Mouse (Mus musculus) thymus, adult 18-20 months (tissue): Measurements from ENCODE around the gene Gm10961.

ENCODE experiments used
- DNase-seq, 2 experiments: peaks; one replicate each; pipeline ENCODE4 v3.0.0; 2022; ENCODE audit warnings: mixed read lengths in 2 of 2

Gene Gm10961

DNA sequence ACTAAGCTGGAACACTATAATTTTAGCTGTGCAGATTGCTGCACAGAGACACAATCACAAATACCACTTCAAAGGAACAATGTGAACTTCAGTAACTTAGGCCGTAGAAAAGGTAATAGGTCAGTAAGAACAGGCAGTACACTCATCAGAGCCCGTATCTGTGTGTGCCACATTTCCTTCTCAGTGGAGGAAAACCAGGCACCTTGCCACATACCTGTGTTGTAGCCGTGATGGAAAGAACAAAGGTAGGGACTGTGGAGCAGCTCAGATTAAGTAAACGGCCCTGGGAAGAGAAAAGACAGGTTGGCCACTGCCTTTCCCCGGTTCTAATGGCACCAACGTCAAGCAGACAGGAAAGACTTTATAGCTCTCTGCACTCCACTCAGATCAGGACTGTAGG lies 36.3 kb downstream of the Gm10961 start:
- DNase-seq, result no peak

DNA sequence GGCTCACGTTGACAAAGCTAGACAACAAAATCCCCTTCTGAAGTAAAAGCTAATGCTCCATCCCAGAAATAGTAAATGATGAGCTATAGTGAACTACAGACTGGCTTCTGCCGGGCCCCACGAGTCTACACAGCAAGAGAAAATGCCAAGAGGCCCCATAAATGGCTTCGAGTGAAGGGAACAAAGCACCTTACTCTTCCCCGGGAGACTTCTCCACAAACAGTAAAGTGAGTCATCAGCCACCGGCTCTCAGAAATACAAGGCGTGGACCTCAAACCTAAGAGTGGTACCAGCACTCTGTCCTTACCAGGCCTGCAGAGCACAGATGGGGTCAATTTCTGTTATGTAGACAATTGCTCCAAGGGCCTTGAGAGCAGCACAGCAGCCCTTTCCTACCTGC lies 37.7 kb downstream of the Gm10961 start:
- no peak for DNase-seq

DNA sequence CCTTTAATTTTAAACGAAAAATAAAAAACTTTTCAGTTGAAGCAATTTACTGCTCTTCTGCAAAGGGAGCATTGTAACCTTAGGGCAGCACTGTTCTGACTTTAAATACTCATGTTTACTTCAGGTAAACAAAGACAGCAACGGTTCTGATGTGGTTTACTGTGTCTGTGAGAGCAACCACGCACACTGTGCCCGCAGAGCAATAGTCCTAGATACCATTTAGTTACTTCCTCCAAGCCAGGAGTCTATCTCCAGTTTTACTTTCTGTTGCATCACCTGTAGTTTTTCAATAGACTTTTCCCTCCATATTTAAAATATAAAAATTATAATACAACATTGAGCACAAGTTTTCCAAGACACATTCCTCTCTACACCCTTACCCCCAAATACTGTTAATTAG lies 39.4 kb downstream of the Gm10961 start:
- no peak for DNase-seq

DNA sequence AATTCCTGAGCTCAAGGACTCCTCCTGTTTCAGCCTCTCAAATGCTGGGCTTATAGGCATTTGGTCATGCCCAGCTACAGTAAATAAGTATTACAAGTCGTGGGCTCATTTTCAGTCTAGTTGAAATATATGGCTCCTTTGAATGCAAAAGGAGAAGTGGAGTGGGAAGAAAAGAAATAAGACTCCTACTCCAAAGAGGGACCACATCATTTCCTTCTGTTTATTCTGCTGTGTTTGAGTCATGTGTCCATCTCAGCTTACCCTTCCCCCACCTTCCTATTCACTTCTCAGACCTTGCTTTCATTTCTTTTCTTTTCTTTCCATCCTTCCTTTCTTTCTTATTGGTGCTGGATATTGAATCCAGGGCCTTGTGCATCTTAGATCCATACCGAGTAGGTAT lies 40.4 kb downstream of the Gm10961 start:
- no peak for DNase-seq

DNA sequence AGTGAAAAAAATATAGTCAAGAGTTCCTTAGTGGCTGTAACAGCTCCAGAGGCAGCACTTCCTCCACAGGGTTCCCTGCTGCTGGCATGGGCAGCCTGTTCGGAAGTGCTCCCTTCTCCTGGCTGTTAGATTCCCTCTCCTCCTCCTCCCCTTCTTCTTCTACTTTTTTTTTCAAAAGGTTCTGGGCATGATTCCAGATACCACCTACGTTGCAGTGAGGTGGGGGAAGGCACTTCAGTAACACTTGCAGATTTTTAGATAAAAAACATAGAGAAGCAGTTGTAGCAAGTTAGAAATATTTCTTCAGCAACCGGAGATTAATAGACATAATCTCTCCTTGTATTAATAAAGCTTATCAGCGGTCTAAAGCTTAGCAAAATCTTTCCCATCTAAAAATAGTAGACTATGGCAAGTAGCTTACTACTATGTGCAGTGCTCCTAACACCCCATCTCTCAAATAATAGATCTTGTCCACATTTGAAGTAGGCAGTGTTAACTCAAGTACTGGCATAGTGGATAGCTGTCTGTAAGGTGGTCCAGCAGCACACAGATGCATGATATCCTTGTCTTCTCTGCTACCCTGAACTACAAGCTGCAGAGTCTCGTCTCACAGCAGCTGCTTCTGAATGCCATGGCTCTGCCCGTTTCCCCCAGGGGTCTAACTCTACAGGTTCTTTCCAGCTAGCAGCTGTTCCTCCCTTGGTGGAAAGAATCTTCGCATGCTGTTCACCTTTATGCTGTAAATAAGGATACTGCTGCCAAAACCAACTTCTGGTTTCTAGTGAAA lies 49.9 kb downstream of the Gm10961 start:
- no peak for DNase-seq
